Mouse (Mus musculus) MEL (cell line): ENCODE results near the gene Tbxa2r. TPM values are rescaled to one million over a fixed set of nuclear protein-coding genes. Genes with fewer than 3 reads are reported as not detected.
A peak's percentile ranks its signal among the peaks of the same experiment; 100 is the strongest.

ENCODE experiments used
- DNase-seq: peaks from one replicate; pipeline ENCODE4 v3.0.0; 2011; ENCODE audit warnings: low read depth, low spot score
- H3K27ac ChIP-seq: 2 replicates; pipeline ENCODE4 v1.5.1; 2012; ENCODE audit warnings: low read depth, mild to moderate bottlenecking, control low read depth, low read length, moderate library complexity; ENCODE audit not compliant: control insufficient read depth
- H3K27me3 ChIP-seq, 2 experiments: fragments of 150-350 bp in 1 of 2; sonication (generic) in 1 of 2; 2 replicates each; pipeline ENCODE4 v1.6.1; 2012; ENCODE audit warnings: low read length in 2 of 2, mild to moderate bottlenecking in 2 of 2, improper control_type of control experiment in 1 of 2, moderate library complexity in 1 of 2; ENCODE audit not compliant: insufficient read depth in 2 of 2, control insufficient read depth in 1 of 2
- H3K36me3 ChIP-seq, 2 experiments: 2 replicates each; pipeline ENCODE4 v1.6.1; 2012 to 2014; ENCODE audit warnings: low read length in 2 of 2, improper control_type of control experiment in 1 of 2, inconsistent platforms in 1 of 2, mild to moderate bottlenecking in 1 of 2; ENCODE audit not compliant: insufficient read depth in 2 of 2, control insufficient read depth in 1 of 2
- H3K4me1 ChIP-seq, 2 experiments: fragments of 150-350 bp in 1 of 2; sonication (generic) in 1 of 2; 2 replicates each; pipeline ENCODE4 v1.6.1; 2012; ENCODE audit warnings: low read length in 2 of 2, improper control_type of control experiment in 1 of 2, mild to moderate bottlenecking in 1 of 2; ENCODE audit not compliant: insufficient read depth in 2 of 2, control insufficient read depth in 1 of 2
- H3K4me3 ChIP-seq, 2 experiments: fragments of 150-350 bp in 1 of 2; sonication (generic) in 1 of 2; 2 replicates each; pipeline ENCODE4 v1.5.1; 2012; ENCODE audit warnings: low read depth in 2 of 2, low read length in 2 of 2, mild to moderate bottlenecking in 2 of 2, moderate library complexity in 2 of 2, control low read depth in 1 of 2, improper control_type of control experiment in 1 of 2; ENCODE audit not compliant: control insufficient read depth in 1 of 2, insufficient read depth in 1 of 2
- H3K79me2 ChIP-seq: 2 replicates; pipeline ENCODE4 v1.6.1; 2012; ENCODE audit warnings: mild to moderate bottlenecking, low read length, moderate library complexity; ENCODE audit not compliant: control insufficient read depth, poor library complexity, insufficient read depth
- H3K9ac ChIP-seq: 2 replicates; pipeline ENCODE4 v1.6.1; 2012; ENCODE audit warnings: low read depth, mild to moderate bottlenecking, control low read depth, low read length, moderate library complexity; ENCODE audit not compliant: control insufficient read depth, poor library complexity, severe bottlenecking
- H3K9me3 ChIP-seq: fragments of 150-350 bp; sonication (generic); replicated peaks from 2 replicates; pipeline ENCODE4 v1.6.1; 2012; ENCODE audit warnings: mild to moderate bottlenecking, low read length, improper control_type of control experiment, moderate library complexity; ENCODE audit not compliant: insufficient read depth
- CHD2 ChIP-seq: IDR thresholded peaks from 2 replicates; pipeline ENCODE4 v1.6.1; 2011; ENCODE audit warnings: low read length, improper control_type of control experiment
- ETS1 ChIP-seq: IDR thresholded peaks from 2 replicates; pipeline ENCODE4 v1.6.1; 2012; ENCODE audit warnings: low read depth, mild to moderate bottlenecking, inconsistent platforms, low read length, improper control_type of control experiment, moderate library complexity
- GABPA ChIP-seq: IDR thresholded peaks from 2 replicates; pipeline ENCODE4 v1.6.1; 2012; ENCODE audit warnings: low read depth, mild to moderate bottlenecking, inconsistent platforms, low read length, improper control_type of control experiment, moderate library complexity
- JUND ChIP-seq: IDR thresholded peaks from 2 replicates; pipeline ENCODE4 v1.6.1; 2011; ENCODE audit warnings: low read depth, mild to moderate bottlenecking, improper control_type of control experiment, low read length
- MAX ChIP-seq: IDR thresholded peaks from 2 replicates; pipeline ENCODE4 v1.6.1; 2011; ENCODE audit warnings: low read length, improper control_type of control experiment
- MAZ ChIP-seq: IDR thresholded peaks from 2 replicates; pipeline ENCODE4 v1.6.1; 2012; ENCODE audit warnings: low read depth, mild to moderate bottlenecking, inconsistent platforms, low read length, improper control_type of control experiment
- MYB ChIP-seq: IDR thresholded peaks from 2 replicates; pipeline ENCODE4 v1.6.1; 2011; ENCODE audit warnings: mild to moderate bottlenecking, low read depth, low read length, improper control_type of control experiment
- NELFE ChIP-seq: IDR thresholded peaks from 2 replicates; pipeline ENCODE4 v1.6.1; 2011; ENCODE audit warnings: low read depth, low read length, improper control_type of control experiment
- POLR2AphosphoS2 ChIP-seq: IDR thresholded peaks from 2 replicates; pipeline ENCODE4 v1.6.1; 2011; ENCODE audit warnings: low read length, improper control_type of control experiment
- POLR2AphosphoS5 ChIP-seq: IDR thresholded peaks from 2 replicates; pipeline ENCODE4 v1.6.1; 2012; ENCODE audit warnings: low read depth, borderline replicate concordance, mild to moderate bottlenecking, inconsistent platforms, low read length, moderate library complexity, mixed read lengths
- RCOR1 ChIP-seq: IDR thresholded peaks from 2 replicates; pipeline ENCODE4 v1.6.1; 2012; ENCODE audit warnings: low read depth, mild to moderate bottlenecking, inconsistent platforms, low read length, improper control_type of control experiment
- SMC3 ChIP-seq: IDR thresholded peaks from 2 replicates; pipeline ENCODE4 v1.6.1; 2011; ENCODE audit warnings: low read depth, low read length, improper control_type of control experiment
- TCF12 ChIP-seq: IDR thresholded peaks from 2 replicates; pipeline ENCODE4 v1.6.1; 2014; ENCODE audit warnings: low read depth, mild to moderate bottlenecking, inconsistent platforms, low read length, improper control_type of control experiment, moderate library complexity
- ZC3H11A ChIP-seq: IDR thresholded peaks from 2 replicates; pipeline ENCODE4 v1.6.1; 2012; ENCODE audit warnings: low read depth, mild to moderate bottlenecking, inconsistent platforms, low read length, improper control_type of control experiment
- ZMIZ1 ChIP-seq: IDR thresholded peaks from 2 replicates; pipeline ENCODE4 v1.6.1; 2012; ENCODE audit warnings: low read depth, mild to moderate bottlenecking, inconsistent platforms, low read length, improper control_type of control experiment, moderate library complexity
- polyA plus RNA-seq, 2 experiments: library from polyadenylated mRNA; stranded (reverse) in 1 of 2; unstranded in 1 of 2; fragments of >175 nt in 1 of 2; fragments of >200 nt in 1 of 2; gene quantifications; 2 replicates each; pipeline versions ENCODE4 v1.2.1 to v1.2.4; 2012; ENCODE audit warnings: low replicate concordance in 2 of 2, low read depth in 1 of 2; ENCODE audit not compliant: insufficient read length in 2 of 2, insufficient read depth in 1 of 2, missing spikeins in 1 of 2
- total RNA-seq: library from RNA; depleted of rRNA; stranded (reverse); fragments of 300-350 nt; gene quantifications from 2 replicates; pipeline ENCODE4 v1.2.3, GENCODE M21; 2012

Tbxa2r gene
- total and polyA plus RNA-seq, 3 experiments, result 0.31 TPM; not detected in 2

GRCm38 (mm10) chr10:81364666-81365065 is 36.1 kb downstream of the Tbxa2r start:
- Histone ChIP-seq H3K4me3 (no peak overlapping the region), H3K9ac (no peak overlapping the region), H3K4me1 (peaks cover 0 to 5% of the 10 kb centered on the region in 2 experiments; a peak in 1 of 4 replicates), H3K9me3 (no peaks in the 10 kb centered on the region), H3K27ac (no peak overlapping the region), H3K27me3 (no peaks in the 10 kb centered on the region), H3K36me3 (peaks cover 0 to 3% of the 10 kb centered on the region in 2 experiments; a peak in 1 of 4 replicates), H3K79me2 (peaks cover 3% of the 10 kb centered on the region; the same call in 1 of the 2 replicates)
- no peak for TF ChIP-seq TCF12
- no peak for TF ChIP-seq MYB
- no peak for DNase-seq

GRCm38 (mm10) chr10:81365073-81365472 is 36.5 kb downstream of the Tbxa2r start:
- Histone ChIP-seq H3K4me3 (no peak overlapping the region), H3K27me3 (no peaks in the 10 kb centered on the region), H3K79me2 (no peaks in the 10 kb centered on the region), H3K9me3 (no peaks in the 10 kb centered on the region), H3K36me3 (peaks cover 0 to 3% of the 10 kb centered on the region in 2 experiments; a peak in 1 of 4 replicates), H3K9ac (no peak overlapping the region), H3K27ac (no peak overlapping the region), H3K4me1 (peaks cover 0 to 5% of the 10 kb centered on the region in 2 experiments; a peak in 1 of 4 replicates)
- TF ChIP-seq MYB (no peak), ETS1 (no peak), GABPA (no peak), POLR2AphosphoS2 (peak; percentile 48; the same call in 1 of the 2 replicates), NELFE (peak; percentile 41; the same call in 1 of the 2 replicates), CHD2 (peak; percentile 49; the same call in 1 of the 2 replicates), ZMIZ1 (no peak), ZC3H11A (no peak), MAX (no peak), MAZ (0 out of 2 replicates have a peak, but pooled peaks have one; percentile 17), POLR2AphosphoS5 (peak; percentile 83; the same call in 1 of the 2 replicates), RCOR1 (no peak), SMC3 (no peak), JUND (no peak)
- no peak for DNase-seq
